Mouse (Mus musculus): ENCODE measurements around the gene Clec4a1.

GRCm38 (mm10) chr6:122921451-122921850 lies at the start of gene Clec4a1:
- TF ChIP-seq CTCF (IDR thresholded peaks at IDR 0.05; ENCODE audit: borderline replicate concordance, insufficient read depth, low read length), result no peak
- no peak for TF ChIP-seq POLR2A (IDR thresholded peaks at IDR 0.05; ENCODE audit: low read depth, low read length)
